Mouse (Mus musculus) spleen, postnatal 36 days (tissue): ENCODE results near the gene Tent4b.

ENCODE experiments used
- DNase-seq, 2 experiments: peaks; one replicate each; pipeline ENCODE4 v3.0.0; 2022; ENCODE audit warnings: low spot score in 2 of 2, mixed read lengths in 1 of 2

Gene Tent4b

GRCm38 (mm10) chr8:88279220-88279619 lies 80.2 kb downstream of the Tent4b start:
- no peak for DNase-seq

DNA sequence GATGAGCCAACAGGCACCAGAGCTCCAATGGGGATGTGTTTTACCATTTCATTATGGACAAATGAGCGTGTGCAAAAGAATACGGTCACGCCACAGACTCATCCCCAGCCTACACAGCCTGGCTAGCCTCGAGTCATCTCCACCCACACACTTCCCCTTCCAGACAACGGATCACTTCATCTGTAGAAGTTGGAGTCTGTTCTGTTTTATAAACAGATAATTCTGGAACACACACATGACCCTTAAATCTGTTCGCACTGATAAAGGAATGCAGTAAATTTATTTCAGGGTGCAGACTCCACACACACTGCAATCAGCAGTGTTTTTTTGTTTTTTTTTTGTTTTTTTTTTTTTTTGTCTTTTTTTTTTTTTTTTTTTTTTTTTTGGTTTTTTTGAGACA lies 80.7 kb downstream of the Tent4b start:
- DNase-seq, result peak in 1 of 2 experiments; percentile 31

GRCm38 (mm10) chr8:88280904-88281303 lies 81.9 kb downstream of the Tent4b start:
- DNase-seq, result no peak

- DNase-seq, result peak; percentile 80 to 83
Measured at GRCm38 (mm10) chr8:88282684-88283083, 83.7 kb downstream of the Tent4b start.

GRCm38 (mm10) chr8:88283243-88284115 lies 84.5 kb downstream of the Tent4b start:
- no peak for DNase-seq

- DNase-seq, result no peak
Measured at GRCm38 (mm10) chr8:88284738-88285137, 85.7 kb downstream of the Tent4b start.

DNA sequence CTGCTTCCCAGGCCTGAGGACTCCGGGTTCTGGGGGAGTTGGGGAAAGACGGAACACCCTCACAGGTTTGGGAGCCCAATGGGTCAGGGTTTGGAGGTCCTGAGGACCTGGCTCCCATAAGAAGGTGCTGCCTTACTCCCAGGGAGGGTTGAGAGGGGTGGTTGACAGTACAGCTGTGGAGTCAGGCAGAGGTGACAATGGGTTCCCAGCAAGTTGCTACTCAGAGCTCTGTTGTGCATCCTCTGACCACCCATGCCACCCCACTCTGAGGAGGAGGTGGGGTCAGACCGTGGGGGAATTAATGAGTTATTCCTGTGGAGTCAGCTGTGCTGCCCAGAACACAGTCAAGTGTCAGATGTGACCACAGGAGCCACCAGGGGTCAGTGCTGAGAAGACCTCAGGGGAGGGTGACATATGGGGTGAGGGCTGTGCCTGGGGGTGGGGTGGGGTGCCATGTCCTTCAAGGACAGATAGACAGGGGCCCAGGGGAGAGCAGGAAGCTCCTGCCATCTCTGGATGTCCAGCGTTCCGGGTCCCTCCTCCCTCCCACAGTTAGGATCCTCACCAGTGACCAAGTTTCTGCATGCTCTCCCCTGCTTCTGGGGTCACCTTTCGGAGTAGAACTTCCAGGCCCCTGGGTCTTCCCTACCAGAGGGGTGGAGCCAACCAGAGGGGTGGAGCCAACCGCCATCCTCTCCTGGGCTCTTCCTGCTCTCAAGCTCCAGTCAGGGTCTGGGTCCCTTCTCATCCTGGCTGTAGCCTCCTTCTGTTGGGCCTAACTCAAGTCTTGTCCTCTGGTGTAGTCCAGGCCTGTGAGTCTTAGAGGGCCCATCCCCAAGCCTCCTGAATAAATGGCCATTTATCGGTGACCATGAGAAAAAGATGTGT lies 86.7 kb downstream of the Tent4b start:
- no peak for DNase-seq

DNA sequence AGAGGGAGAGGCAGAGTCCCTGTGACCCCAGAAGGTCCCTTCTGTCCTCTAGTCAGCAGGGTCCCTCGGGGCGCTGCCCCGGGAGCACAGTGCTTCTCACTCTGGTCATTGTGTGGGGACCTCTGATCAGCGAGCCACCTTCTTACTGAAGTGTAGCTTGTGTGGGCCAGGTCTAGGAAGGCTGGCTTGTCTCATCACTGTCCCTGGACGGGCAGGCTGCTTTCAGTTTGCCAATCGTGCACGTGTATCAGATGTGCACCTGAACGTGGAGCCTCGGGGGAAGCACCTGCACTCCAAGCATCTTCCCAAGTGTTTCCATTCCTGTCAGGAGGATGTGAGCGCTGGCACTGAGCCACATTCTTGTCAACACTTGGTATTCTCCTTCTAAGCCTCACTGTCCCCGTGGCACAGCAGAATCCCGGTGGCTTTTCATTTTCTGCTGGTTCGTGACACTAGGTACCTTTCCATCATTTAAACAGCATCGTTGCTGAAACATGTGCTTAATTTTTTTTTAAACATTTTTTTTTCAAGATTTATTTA lies 87.5 kb downstream of the Tent4b start:
- no peak for DNase-seq

- peak; percentile 71 for DNase-seq
Measured at GRCm38 (mm10) chr8:88288622-88289242, 89.7 kb downstream of the Tent4b start.

DNA sequence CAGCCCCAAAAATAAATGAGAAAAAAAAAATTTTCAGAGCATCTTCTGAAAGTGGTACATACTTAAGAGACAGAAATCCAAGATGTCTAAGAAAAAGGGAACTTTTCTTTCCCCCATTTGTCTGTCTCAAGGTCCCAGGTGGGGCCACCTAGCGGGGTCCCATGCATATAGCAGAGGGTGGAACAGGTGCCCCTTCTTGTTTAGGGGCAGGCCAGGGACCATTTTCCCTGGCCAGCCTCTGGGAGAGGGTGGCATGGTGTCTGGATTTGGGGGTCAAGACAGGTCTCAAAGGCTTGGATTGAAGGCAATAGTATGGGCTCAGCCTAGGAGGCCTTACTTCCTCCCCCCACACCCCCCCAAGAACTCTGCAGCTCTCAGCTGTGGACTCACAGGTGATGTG lies 90.9 kb downstream of the Tent4b start:
- DNase-seq, result peak; percentile 58 to 61

DNA sequence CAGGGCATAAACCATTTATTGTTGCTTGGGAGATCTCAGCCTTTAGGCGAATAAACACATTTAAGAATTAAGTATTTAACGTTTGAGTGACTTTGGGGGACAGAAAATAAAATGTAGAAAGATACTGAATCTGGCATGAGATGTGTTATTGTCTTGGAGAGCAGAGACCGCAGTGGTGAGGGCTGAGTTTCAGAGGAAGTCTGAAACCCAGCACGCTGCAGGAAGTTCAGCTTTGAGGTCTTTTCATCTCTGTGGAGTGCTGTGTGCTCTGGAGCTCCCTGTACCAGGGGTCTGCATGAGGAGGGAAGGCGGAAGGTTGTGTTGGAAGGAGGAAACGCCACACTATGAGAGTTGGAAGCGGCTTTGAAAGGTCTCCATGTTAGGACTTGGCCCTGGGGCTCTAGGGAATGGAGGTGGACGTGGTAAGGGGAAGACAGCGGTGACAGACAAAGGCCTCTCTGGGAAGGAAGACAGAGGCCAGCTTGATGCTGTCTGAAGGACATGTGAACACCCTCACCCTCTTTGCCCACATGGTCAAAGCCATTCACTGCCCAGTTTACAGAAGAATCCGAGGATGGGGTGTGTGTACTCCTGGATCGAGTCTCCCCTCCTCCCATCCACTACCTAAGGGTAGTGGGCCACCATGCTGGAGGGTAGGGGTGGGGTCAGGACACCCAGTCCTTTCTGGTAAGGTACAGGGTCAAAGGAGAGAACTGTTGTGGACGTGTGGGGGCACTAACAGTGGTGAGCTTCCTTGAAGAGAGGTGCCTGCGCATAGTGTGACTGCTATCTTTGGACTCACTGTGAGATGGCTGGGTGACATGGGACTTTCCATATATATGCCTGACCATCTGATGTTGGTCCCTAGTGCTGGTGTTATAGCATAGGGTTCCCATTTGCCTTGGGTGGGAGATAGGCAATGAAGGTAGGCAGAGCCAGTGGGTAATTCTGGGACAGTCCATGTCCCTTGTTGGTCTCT lies 91.6 kb downstream of the Tent4b start:
- peak; percentile 62 to 67 for DNase-seq

GRCm38 (mm10) chr8:88291305-88291690 lies 92.3 kb downstream of the Tent4b start:
- no peak for DNase-seq

DNA sequence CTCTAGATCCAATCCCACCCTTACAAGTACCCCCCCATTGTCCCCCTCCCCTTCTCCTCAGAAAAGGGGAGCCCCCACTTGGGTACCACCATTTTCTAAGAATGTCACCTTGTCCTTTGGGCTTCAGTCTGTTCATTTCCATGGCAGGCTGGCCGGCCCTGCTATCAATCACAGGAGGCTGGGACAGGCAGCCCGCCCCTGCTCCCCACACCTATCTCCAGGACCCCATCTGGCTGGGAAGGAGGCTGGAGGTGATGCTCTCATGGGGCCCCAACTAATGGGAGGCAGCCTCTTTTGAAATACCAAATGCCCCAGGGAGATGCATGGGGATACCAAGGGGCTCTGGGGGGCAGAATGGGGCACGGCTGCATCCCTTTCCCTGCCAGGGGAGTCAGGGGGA lies 93.9 kb downstream of the Tent4b start:
- DNase-seq, result no peak

- peak; percentile 86 to 87 for DNase-seq
Measured at GRCm38 (mm10) chr8:88293590-88294356, 94.8 kb downstream of the Tent4b start.

DNA sequence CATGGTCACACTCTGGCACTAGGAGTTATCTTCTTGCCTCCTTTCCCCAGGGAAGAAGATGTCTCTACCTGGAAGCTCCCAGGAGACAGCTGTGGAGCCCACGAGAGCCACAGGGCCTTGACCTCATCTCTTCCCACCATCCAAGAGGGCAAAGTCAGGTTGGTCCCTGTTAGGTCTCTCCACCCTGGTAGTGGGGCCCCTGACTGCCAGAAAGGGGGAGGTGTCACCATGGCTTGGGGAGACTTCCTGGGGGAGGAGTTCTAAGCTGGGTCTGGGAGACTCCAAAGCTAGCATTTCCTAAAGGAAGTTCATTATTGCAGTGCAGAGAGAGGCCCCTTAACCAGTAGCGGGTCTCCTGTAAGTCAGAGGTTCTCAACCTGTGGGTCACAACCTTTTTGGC lies 96.0 kb downstream of the Tent4b start:
- no peak for DNase-seq

- DNase-seq, result peak; percentile 51 to 58
Measured at GRCm38 (mm10) chr8:88297976-88298732, 99.1 kb downstream of the Tent4b start.

GRCm38 (mm10) chr8:88298733-88299103 lies 99.7 kb downstream of the Tent4b start:
- no peak for DNase-seq

DNA sequence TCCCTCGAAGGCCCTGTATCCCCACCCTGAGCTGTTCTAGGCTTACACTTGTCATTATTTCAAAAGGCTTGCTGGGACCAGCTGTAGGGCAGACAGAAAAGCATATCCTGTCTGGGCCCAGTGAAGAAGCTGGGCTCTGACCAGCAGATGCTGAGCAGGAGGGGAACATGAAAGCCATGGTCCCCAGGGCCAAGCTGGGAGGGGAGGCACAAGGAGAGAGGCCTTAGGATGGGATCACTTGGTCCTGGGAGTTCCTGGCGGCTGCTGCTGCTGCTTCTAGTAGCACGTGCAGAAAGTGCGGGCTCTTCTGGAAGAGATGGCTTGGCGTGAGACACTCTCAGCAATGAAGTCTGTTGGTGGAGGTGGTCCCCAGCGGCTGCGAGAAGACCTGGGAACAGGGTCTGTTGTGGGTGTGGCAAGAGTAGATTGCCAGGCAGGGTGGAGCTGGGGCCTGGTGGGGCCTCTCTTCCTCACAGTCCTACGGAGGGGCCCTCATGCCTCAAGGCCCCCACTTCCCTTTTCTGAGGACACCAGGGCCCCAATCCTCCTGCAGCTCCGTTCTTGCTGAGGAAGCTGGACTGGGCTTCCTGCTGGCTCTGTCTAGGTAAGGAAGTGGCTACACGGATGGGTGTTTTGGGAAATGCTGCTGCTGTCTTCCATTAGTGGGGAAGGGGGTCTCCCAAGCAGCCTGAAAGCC lies 101.0 kb downstream of the Tent4b start:
- DNase-seq, result peak; percentile 68 to 71
